Mouse (Mus musculus) midbrain, embryonic 13.5 days (tissue): ENCODE measurements around the gene Cldn10. TPM values are rescaled to one million over a fixed set of nuclear protein-coding genes. Genes with fewer than 3 reads are reported as not detected.
"Not testable (repeated sequence)": the region's sequence is repeated elsewhere in the genome, so short reads cannot be mapped to it uniquely, and the experiment has no call there.

Experiments
- ATAC-seq: fragments of 200-750 bp; cut with Nextera tagmentation; 2 replicates; pipeline ENCODE4 v1.8.0; 2017; ENCODE audit warnings: mild to moderate bottlenecking, moderate TSS enrichment, moderate library complexity
- H3K27ac ChIP-seq: fragments of 300-500 bp; sonication (generic); 2 replicates; pipeline ENCODE4 v1.5.1; 2015; ENCODE audit warnings: inconsistent platforms, mild to moderate bottlenecking, moderate library complexity
- H3K27me3 ChIP-seq: fragments of 300-500 bp; sonication (generic); 2 replicates; pipeline ENCODE4 v1.6.1; 2015; ENCODE audit warnings: mild to moderate bottlenecking, inconsistent platforms
- H3K36me3 ChIP-seq: fragments of 300-500 bp; sonication (generic); 2 replicates; pipeline ENCODE4 v1.6.1; 2015; ENCODE audit warnings: mild to moderate bottlenecking, inconsistent platforms
- H3K4me1 ChIP-seq: fragments of 300-500 bp; sonication (generic); replicated peaks from 2 replicates; pipeline ENCODE4 v1.6.1; 2015; ENCODE audit warnings: inconsistent platforms
- H3K4me2 ChIP-seq: fragments of 300-500 bp; sonication (generic); replicated peaks from 2 replicates; pipeline ENCODE4 v1.6.1; 2015; ENCODE audit warnings: moderate library complexity, mild to moderate bottlenecking, inconsistent platforms
- H3K4me3 ChIP-seq: fragments of 300-500 bp; sonication (generic); replicated peaks from 2 replicates; pipeline ENCODE4 v1.5.1; 2015; ENCODE audit warnings: mild to moderate bottlenecking, inconsistent platforms
- H3K9ac ChIP-seq: fragments of 300-500 bp; sonication (generic); replicated peaks from 2 replicates; pipeline ENCODE4 v1.6.1; 2015; ENCODE audit warnings: mild to moderate bottlenecking, inconsistent platforms
- H3K9me3 ChIP-seq: fragments of 300-500 bp; sonication (generic); 2 replicates; pipeline ENCODE4 v1.6.1; 2016; ENCODE audit warnings: mild to moderate bottlenecking, inconsistent platforms
- WGBS: fragments of 180-500 bp; shearing (Covaris S2); methylation state at CpG from one replicate; pipeline ENCODE4 v1.1.7; 2015; 5-methylcytosine and 5-hydroxymethylcytosine counted together
- polyA plus RNA-seq: library from polyadenylated mRNA; unstranded; fragments of >200 nt; fragmentation: Nextera tagmentation; extraction: Ambion mirVana; gene quantifications from 2 replicates; pipeline ENCODE4 v1.2.1, GENCODE M21; 2015

The Cldn10 gene
- polyA plus RNA-seq, 1 experiment from 2014 or later, result 1.0 TPM

GRCm38 (mm10) chr14:118808183-118808582, 20.5 kb downstream of the Cldn10 start:
- WGBS, result 83% methylated on average over 2 of the region's 2 CpGs
- not testable (repeated sequence) for H3K9ac ChIP-seq

GRCm38 (mm10) chr14:118809686-118810085, 22.0 kb downstream of the Cldn10 start:
- no peak for ATAC-seq
- H3K4me1 ChIP-seq, result no peaks in the 10 kb centered on the region
- no peak overlapping the region for H3K27ac ChIP-seq
- no peaks in the 10 kb centered on the region for H3K27me3 ChIP-seq
- no peak overlapping the region for H3K4me3 ChIP-seq
- H3K9me3 ChIP-seq, result no peaks in the 10 kb centered on the region
- no peak overlapping the region for H3K4me2 ChIP-seq
- no peak overlapping the region for H3K9ac ChIP-seq
- WGBS, result 82% methylated on average over 4 of the region's 4 CpGs
- H3K36me3 ChIP-seq, result no peaks in the 10 kb centered on the region

More at GRCm38 (mm10) chr14:118808183-118808582, 20.5 kb downstream of the Cldn10 start:
- not testable (repeated sequence) for H3K4me2 ChIP-seq, H3K4me3 ChIP-seq, H3K9me3 ChIP-seq, H3K4me1 ChIP-seq, H3K27ac ChIP-seq, H3K36me3 ChIP-seq, ATAC-seq, H3K27me3 ChIP-seq

GRCm38 (mm10) chr14:118811256-118811655, 23.5 kb downstream of the Cldn10 start:
- not testable (repeated sequence) for H3K4me1 ChIP-seq

GRCm38 (mm10) chr14:118813111-118813510, 25.4 kb downstream of the Cldn10 start:
- Histone ChIP-seq H3K36me3 (no peaks in the 10 kb centered on the region), H3K4me1 (no peaks in the 10 kb centered on the region), H3K27me3 (no peaks in the 10 kb centered on the region), H3K9me3 (peaks cover 7% of the 10 kb centered on the region), H3K4me2 (no peak overlapping the region), H3K27ac (no peak overlapping the region), H3K9ac (no peak overlapping the region), H3K4me3 (no peak overlapping the region)
- WGBS, result 71% methylated on average over 7 of the region's 7 CpGs
- ATAC-seq, result no peak

More at GRCm38 (mm10) chr14:118811256-118811655, 23.5 kb downstream of the Cldn10 start:
- not testable (repeated sequence) for ATAC-seq, H3K4me2 ChIP-seq, H3K36me3 ChIP-seq, H3K9ac ChIP-seq, H3K4me3 ChIP-seq, H3K27ac ChIP-seq, H3K27me3 ChIP-seq, H3K9me3 ChIP-seq

- 22% methylated on average over 4 of the region's 4 CpGs for WGBS
- Histone ChIP-seq H3K27ac (no peak overlapping the region), H3K9me3 (peaks cover 7% of the 10 kb centered on the region), H3K9ac (no peak overlapping the region), H3K4me1 (no peaks in the 10 kb centered on the region), H3K4me3 (no peak overlapping the region), H3K4me2 (no peak overlapping the region), H3K27me3 (peaks cover 9% of the 10 kb centered on the region), H3K36me3 (no peaks in the 10 kb centered on the region)
- no peak for ATAC-seq
Measured at GRCm38 (mm10) chr14:118816503-118816902, 28.8 kb downstream of the Cldn10 start.

- Histone ChIP-seq H3K27me3 (peaks cover 12% of the 10 kb centered on the region), H3K4me3 (no peak overlapping the region), H3K4me2 (no peak overlapping the region), H3K36me3 (no peaks in the 10 kb centered on the region), H3K9ac (no peak overlapping the region), H3K4me1 (no peaks in the 10 kb centered on the region), H3K27ac (no peak overlapping the region), H3K9me3 (peaks cover 7% of the 10 kb centered on the region)
- ATAC-seq, result peak; percentile 69
- 8% methylated on average over 8 of the region's 8 CpGs for WGBS
Measured at GRCm38 (mm10) chr14:118820111-118820510, 32.4 kb downstream of the Cldn10 start.

- Histone ChIP-seq H3K9me3 (0 out of 2 replicates have a peak, but pooled peaks cover 1% of the 10 kb centered on the region), H3K36me3 (no peaks in the 10 kb centered on the region), H3K4me1 (peaks cover 5% of the 10 kb centered on the region; the same call in 1 of the 2 replicates), H3K27ac (no peak overlapping the region), H3K4me2 (no peak overlapping the region), H3K4me3 (no peak overlapping the region), H3K27me3 (peaks cover 12% of the 10 kb centered on the region), H3K9ac (no peak overlapping the region)
- WGBS, result 83% methylated on average over 4 of the region's 4 CpGs
- no peak for ATAC-seq
Measured at GRCm38 (mm10) chr14:118822816-118823215, 35.1 kb downstream of the Cldn10 start.

GRCm38 (mm10) chr14:118823313-118823712, 35.6 kb downstream of the Cldn10 start:
- Histone ChIP-seq H3K4me3 (no peak overlapping the region), H3K9ac (no peak overlapping the region), H3K36me3 (no peaks in the 10 kb centered on the region), H3K27ac (no peak overlapping the region), H3K27me3 (peaks cover 12% of the 10 kb centered on the region), H3K4me1 (peaks cover 5% of the 10 kb centered on the region; the same call in 1 of the 2 replicates), H3K9me3 (no peaks in the 10 kb centered on the region), H3K4me2 (no peak overlapping the region)
- ATAC-seq, result no peak
- WGBS, result 90% methylated on average over 6 of the region's 6 CpGs

GRCm38 (mm10) chr14:118826346-118826745, 38.6 kb downstream of the Cldn10 start:
- Histone ChIP-seq H3K36me3 (no peaks in the 10 kb centered on the region), H3K27me3 (peaks cover 5% of the 10 kb centered on the region; the same call in 1 of the 2 replicates), H3K4me3 (no peak overlapping the region), H3K4me1 (peaks cover 5% of the 10 kb centered on the region; the same call in 1 of the 2 replicates), H3K9ac (no peak overlapping the region), H3K27ac (no peak overlapping the region), H3K9me3 (no peaks in the 10 kb centered on the region), H3K4me2 (no peak overlapping the region)
- no peak for ATAC-seq
- 63% methylated on average over 8 of the region's 8 CpGs for WGBS

- H3K36me3 ChIP-seq, result no peaks in the 10 kb centered on the region
- H3K4me2 ChIP-seq, result no peak overlapping the region
- H3K4me3 ChIP-seq, result no peak overlapping the region
- H3K27me3 ChIP-seq, result no peaks in the 10 kb centered on the region
- WGBS, result 13% methylated on average over 7 of the region's 7 CpGs
- H3K9me3 ChIP-seq, result no peaks in the 10 kb centered on the region
- no peak for ATAC-seq
- H3K27ac ChIP-seq, result no peak overlapping the region
- H3K9ac ChIP-seq, result no peak overlapping the region
- peaks cover 5% of the 10 kb centered on the region; the same call in 1 of the 2 replicates for H3K4me1 ChIP-seq
Measured at GRCm38 (mm10) chr14:118827283-118827904, 39.7 kb downstream of the Cldn10 start.

- Histone ChIP-seq H3K4me3 (no peak overlapping the region), H3K9me3 (no peaks in the 10 kb centered on the region), H3K36me3 (no peaks in the 10 kb centered on the region), H3K4me1 (peaks cover 5% of the 10 kb centered on the region; the same call in 1 of the 2 replicates), H3K4me2 (no peak overlapping the region), H3K9ac (no peak overlapping the region), H3K27me3 (no peaks in the 10 kb centered on the region), H3K27ac (no peak overlapping the region)
- ATAC-seq, result no peak
- 94% methylated on average over 11 of the region's 11 CpGs for WGBS
Measured at GRCm38 (mm10) chr14:118829331-118830095, 41.8 kb downstream of the Cldn10 start.

GRCm38 (mm10) chr14:118831597-118831996, 43.9 kb downstream of the Cldn10 start:
- no peaks in the 10 kb centered on the region for H3K9me3 ChIP-seq
- H3K9ac ChIP-seq, result no peak overlapping the region
- no peaks in the 10 kb centered on the region for H3K36me3 ChIP-seq
- H3K27me3 ChIP-seq, result no peaks in the 10 kb centered on the region; the same call in 1 of the 2 replicates
- peaks cover 5% of the 10 kb centered on the region; the same call in 1 of the 2 replicates for H3K4me1 ChIP-seq
- no peak for ATAC-seq
- WGBS, result 84% methylated on average over 4 of the region's 4 CpGs
- H3K27ac ChIP-seq, result no peak overlapping the region
- no peak overlapping the region for H3K4me2 ChIP-seq
- no peak overlapping the region for H3K4me3 ChIP-seq
